Mouse (Mus musculus): ENCODE measurements at regions not wholly inside any gene's neighbourhood (a gene's known extent, or its start where the extent isn't known, plus 50 kb on each side); places are given as distances from the start of the nearest gene placed in this dataset.

GRCm38 (mm10) chr5:119292889-119293288 lies 377.6 kb upstream of the Tbx3 start:
- TF ChIP-seq POLR2A (IDR thresholded peaks at IDR 0.05; ENCODE audit: insufficient read depth, low read depth, low read length) (no peak), CTCF (IDR thresholded peaks at IDR 0.05; ENCODE audit: insufficient read depth, low read depth, low read length) (no peak)
